Mouse (Mus musculus): ENCODE measurements at regions not wholly inside any gene's neighbourhood (a gene's known extent, or its start where the extent isn't known, plus 50 kb on each side); places are given as distances from the start of the nearest gene placed in this dataset.

DNA sequence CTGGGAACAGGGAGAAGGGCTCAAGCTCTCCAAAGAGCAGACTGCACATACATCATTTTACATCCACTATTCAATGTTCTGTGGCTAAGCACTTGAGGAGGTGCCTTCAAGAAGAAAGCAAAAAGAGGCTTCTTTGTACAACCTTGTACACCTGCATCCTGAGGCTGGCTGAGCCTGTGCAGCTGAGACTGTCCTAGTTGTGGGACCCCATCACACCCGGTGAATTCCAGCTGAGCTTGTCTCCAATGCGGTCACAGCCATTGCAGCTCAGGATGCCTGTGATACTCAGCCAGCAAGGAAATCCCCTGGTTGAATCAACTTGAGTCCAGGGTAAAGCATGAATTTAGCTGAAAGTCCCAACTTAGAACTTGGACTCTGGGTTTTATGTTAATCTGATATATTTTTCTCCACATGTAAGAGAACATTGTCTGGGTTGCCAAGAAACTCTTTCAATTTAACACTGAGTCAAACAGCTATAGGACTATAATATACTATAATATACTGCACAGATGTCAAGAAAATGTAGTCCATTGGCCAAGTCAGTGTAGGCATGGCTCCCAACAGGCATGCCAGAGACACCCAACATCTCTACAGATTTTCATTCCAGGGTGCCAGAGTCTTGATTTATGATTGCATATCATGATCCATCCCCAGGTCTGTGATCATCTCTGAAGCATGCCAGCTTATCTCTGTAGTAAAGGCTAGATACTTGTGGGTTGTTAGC, 599.2 kb downstream of the Pard3 start:
- no peak for DNase-seq

GRCm38 (mm10) chr8:127666606-127667005, 602.9 kb downstream of the Pard3 start:
- no peak for DNase-seq

DNA sequence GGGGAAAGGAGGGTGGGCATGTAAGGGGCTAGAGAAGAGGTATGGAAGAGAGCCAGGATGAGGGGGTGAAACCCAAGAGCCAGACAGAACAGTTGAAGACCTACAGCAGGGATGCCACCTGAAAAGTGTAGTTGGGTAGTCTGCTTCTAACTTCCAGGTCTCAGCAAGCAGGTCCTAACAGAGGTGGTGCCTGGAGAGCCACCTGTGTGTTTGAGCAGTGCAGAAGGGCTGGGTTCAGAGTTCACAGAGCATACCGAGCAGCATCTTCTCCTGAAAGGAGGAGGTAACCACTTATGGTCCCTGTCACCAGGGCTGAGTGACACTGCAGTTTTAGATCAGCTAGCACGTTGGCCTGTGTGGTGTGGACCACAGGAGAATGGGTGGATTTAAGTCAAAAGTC, 605.3 kb downstream of the Pard3 start:
- no peak for DNase-seq

DNA sequence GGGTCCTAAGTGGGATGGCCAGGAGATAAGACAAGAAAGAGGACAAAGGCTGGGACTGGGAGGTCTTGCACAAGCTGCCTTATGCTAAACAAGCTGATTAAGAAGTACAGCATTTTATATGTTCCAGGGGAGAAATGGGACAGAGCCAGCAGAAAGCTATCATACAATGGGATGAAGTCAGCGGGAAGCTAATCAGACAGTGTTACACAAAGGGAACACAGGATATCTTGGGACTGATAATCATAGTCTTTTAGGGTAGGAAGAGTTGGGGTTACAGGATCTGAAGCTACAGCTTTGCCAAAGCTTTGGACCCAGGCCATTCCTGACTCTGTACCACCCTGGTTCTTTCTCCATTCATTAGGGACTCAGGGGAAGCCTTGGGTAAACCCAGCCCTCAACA, 610.4 kb downstream of the Pard3 start:
- DNase-seq = no peak

GRCm38 (mm10) chr8:127675377-127675776, 611.7 kb downstream of the Pard3 start:
- DNase-seq = no peak

DNA sequence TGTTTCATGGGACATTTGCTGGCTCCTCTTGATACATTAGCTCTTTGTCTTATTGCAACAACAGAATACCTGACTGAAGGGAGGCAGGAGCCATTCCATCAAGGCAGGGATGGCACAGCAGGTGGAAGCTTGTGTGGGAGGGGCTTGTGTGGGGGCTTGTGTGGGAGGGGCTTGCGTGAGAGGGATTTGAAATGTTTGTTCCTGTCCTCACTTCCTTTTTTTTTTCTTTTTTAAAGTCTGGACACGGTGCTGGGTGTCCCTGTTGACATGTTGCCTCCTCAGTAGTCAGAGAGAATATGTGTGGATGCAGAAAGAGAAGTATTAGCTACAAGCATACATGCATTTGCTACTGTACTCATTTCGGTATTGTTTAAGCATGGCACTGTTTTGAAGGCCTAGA, 616.5 kb downstream of the Pard3 start:
- DNase-seq = no peak

DNA sequence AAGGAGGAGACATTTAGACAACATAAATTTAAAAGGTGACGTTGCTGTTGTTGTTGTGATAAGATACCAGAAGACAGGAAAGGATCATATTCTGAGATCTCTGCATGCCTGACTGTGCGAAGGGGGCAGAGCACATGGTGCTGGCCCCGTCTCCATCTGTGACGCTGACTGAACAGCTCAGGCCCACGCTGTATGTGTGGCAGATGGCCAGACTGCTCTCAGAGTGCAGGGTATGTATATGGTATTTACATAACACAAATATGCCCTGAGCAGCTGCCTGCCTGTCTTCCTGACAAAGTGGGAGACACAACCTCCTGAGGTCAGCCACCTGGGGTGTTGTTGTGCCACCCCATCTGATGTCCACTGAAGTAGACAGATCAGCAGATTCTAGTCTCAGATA, 620.5 kb downstream of the Pard3 start:
- no peak for DNase-seq

DNA sequence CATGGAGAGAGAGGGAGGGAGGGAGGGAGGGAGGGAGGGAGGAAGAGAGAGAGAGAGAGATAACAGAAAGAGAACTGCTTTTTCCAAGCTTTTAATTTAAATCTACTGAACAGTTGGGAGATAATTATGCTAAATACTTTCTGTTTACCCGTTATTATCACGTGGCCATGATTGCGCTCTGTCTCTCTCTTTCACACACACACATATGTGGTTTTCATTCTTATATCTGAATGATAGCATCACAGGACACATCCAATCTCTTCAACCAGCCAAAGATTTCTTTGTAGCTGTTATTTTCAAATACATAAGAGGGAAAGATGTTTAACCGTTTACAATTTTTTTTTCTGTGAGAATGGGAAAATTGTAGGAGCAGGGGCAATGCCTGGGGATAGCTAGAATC, 627.1 kb downstream of the Pard3 start:
- DNase-seq = no peak

GRCm38 (mm10) chr8:127698404-127698803, 634.7 kb downstream of the Pard3 start:
- DNase-seq = no peak

- no peak for DNase-seq
Observed at GRCm38 (mm10) chr8:127704406-127704805, 640.7 kb downstream of the Pard3 start.

DNA sequence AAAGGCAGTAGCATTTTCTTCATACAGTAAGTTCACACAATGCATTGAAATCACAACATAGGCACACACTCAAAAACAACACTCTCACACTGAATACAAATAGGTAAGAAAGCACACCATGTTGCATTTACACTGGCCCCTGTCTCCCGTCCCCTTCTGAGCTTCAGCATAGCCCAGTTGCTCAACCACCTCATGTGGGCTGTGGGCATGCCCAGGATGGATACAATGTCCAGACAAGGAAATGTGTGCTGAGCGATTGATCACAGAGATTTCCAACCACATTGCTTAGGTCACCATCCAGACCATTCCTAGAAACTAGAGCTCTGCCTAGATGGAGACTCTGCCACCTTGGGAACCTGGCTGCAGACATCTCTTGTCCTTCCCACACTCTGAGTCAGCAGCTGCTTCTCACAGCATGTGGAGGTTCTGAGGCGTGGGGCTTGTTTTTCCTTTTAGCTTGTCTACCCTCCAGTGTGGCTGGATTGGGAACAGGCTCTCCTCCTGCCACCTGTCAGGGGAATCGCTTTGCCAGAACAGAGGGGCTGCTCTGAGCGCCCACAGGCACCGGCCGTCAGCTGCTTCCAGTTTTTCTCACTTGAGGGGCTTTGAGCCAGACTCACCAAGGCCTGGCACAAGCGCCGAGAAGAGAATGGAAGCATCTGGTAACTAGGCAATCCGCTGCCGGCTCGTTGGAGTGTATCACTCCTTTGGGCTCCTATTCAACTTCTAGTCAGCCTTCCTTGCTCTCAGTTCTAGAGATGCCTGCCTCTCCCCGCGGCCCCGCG, 642.5 kb downstream of the Pard3 start:
- DNase-seq = no peak

DNA sequence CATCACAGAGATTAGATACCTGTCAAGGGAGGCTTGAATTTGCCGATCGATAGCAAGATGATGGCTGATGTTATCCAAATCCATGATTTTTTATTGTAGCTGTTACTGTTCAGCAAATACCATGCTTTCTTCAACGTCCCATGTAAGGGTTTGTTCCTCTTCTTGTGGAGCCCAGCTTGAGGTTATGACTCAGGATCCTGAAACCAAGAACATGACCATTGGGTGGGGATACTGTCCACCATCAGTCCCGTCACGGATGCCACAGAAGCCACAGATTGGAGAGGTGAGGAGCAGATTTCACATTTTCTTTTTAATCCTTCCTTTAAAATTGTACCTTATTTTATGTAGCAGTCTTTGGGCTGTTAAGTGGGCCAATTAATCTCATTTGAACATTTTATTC, 645.7 kb downstream of the Pard3 start:
- DNase-seq = no peak

DNA sequence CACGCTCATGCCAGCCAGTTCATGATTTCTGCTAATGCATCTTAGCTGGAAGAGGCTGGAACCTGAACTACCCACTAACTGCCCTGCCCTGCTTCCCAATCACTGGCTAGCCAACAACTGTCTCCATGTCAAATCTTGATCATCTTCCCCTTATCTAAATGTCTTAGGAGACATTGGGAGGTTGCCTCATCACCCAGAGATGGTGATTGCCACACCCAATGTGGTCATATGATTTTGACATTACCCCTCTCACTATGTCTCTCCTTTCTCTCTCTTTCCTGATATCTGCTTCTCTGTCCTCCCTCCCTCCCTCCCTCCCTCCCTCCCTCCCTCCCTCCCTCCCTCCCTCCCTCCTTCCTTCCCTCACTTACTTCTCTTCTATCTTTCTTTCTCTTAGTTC, 643.3 kb upstream of the Nrp1 start:
- no peak for DNase-seq

GRCm38 (mm10) chr8:127717969-127718368, 640.4 kb upstream of the Nrp1 start:
- DNase-seq = no peak

DNA sequence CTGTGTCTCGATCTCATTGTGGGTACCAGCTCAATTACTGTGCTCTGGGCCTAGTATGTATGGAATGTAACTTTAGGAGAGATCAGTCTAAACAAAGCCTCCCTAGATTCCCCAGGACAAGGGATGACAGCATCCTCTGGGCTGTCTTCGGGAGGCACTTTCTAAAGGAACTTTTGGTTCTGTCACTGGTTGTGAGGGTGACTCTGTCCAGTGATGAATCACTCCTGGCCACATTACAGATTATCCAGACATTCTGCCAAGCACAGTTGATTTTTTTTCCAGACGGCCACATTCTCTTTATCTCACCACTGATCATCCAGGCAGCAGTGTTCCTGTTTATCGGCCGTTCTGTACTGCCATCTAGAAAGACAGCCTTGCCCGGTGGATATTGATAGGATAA, 638.5 kb upstream of the Nrp1 start:
- no peak for DNase-seq

- DNase-seq = no peak
Observed at GRCm38 (mm10) chr8:127720593-127721290, 637.7 kb upstream of the Nrp1 start.

GRCm38 (mm10) chr8:127721624-127722023, 636.8 kb upstream of the Nrp1 start:
- DNase-seq = no peak

DNA sequence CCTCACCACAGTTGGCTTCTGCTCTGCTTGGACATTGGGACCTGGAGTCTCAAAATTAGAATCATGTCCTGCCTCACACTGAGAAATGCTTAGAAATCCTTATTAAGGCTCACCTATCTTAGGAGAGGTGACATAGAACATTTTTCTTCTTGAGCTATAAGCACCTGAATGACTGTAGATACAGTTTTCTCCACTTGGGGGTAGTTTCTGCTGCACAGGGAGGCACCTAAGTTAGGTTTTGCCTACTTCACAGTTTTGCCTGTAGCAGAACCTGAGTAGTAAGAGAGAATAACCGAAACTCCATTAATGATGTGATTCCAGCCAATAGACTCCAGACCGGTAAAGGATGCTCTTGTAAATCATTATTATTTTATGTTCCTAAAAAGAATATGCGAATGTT, 624.3 kb upstream of the Nrp1 start:
- no peak for DNase-seq

DNA sequence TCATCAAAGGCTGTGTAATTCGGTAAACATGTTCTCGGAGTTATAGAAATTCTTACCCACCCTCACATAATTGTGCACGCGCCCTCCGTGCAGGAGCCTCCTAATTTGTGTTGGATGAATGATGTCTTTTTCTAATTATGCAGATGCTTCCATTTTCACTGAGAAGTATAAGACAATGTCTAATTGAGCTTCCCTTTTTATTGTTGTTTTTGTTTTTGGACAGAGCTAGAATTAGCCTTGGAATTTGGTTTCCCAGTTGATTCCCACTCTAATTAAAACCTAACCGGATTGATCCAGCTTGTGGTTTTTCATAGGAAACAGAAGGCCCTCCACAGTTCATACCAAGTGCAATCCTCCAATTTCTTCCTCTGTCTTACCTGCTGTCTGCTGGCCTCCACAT, 616.2 kb upstream of the Nrp1 start:
- no peak for DNase-seq

DNA sequence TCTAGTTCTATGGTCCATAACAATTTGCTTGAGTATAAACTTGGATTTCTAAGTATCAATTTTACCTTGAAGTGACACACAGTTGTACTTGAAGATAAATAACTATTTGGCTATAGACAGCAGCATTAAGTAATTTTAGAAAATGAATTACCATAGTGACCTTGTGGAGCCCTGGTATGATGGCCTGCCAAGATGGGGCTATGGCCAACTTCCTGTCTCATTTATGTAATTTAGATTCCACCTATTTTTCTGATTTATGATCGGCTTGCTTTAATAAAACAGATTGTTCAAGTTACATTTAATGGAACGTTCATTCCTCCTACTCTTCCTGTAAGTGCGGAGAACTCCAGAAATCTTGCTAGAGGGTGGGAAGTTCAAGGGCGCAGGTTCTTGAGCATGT, 613.2 kb upstream of the Nrp1 start:
- DNase-seq = no peak

DNA sequence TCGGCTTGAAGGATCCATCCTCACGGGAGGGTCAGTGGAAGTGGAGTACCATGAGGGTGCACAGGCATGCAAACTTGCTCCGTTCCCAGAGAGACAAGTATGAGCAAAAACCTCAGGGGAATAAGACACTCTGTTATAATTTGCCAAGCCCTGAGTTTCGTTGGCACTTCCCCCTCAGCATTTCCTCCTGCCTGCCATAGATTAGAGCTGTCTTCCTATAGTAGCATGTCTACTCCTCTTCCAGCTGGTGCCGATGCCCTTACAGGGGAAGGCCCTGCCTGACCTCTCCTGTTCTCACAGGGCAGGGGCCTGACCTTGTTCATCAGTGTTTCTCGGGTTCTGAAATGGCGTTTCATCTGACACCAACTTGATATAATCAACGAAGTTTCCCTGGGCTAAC, 611.9 kb upstream of the Nrp1 start:
- DNase-seq = no peak

DNA sequence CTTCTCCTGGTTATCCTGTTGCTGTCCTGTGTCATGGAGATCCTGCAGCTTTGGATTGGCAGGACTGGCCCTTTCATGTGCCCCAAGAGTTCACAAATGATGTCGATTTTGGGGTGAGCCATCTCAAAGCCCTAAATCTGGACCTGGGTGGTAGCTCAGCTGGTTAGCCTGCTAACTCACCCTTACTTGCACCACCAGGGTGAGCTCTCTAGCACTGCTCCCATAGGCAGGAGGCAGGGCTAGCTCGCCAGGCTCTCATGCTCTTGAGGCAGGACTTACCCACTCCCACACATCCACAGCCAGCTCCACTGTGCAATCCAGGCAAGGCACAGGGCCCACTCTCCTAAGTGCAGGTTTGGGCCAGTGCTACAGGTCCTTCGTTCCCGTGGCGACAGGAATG, 605.5 kb upstream of the Nrp1 start:
- no peak for DNase-seq

DNA sequence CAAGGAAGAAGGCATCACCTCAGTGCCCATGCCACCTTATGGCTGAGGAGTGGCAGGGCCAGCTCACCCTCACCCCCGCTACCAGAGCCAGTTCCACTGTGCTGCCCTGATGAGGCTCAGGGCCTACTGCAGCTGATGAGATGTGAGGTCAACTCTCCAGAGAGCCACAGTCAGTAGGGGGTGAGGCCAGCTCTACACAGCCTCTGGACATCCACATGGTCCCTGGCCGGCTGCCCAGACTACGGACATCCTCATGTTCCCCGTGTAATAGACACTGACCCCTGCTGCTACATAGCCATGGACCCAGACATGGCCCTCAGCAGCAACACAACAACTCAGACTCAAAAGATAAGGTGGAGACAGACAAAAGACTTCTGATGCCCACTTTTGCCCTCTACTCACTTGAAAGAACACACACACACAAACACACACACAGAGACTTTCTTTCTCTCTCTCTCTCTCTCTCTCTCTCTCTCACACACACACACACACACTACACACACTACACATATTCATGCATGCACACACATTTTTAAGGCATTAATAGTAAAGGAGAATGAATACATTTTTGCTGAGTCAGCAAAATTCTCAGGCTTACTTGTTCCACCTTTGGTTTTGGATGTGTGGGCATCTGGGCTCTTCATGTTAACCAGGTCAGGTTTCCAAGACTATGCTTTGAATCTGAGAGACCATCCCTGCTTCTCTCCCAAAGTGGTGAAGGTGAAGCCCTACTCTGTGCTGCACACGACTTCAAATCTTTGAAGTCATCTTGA, 604.4 kb upstream of the Nrp1 start:
- peak; percentile 6 for DNase-seq
